Comparison of ENCODE assay signal across 22 mouse cellular contexts in genomic region chr13:19293041-19293440, GRCm38 (mm10).
DNase-seq lines count a peak whose midpoint lies in the region; ATAC-seq and TF ChIP-seq lines count a peak whose summit lies in the region.
"Had no signal": no experiment of that assay in that cellular context is flagged by ENCODE, and none has a peak within 500 bp of the region (broad histone marks: within the 10 kb centered on the region; RNA-seq: fewer than 3 reads in every experiment).

No protein-coding gene starts in this region.

- no peak for TF ChIP-seq EP300 in MEL (IDR thresholded peaks at IDR 0.05; ENCODE audit: low read depth in 1 of 2, low read length in 2 of 2)

- no peak overlapping the region for H3K4me2 ChIP-seq in forebrain, embryonic 13.5 days
- H3K4me2 ChIP-seq: heart, embryonic 11.5 days; hindbrain, embryonic 15.5 days; limb, embryonic 12.5 days; liver, embryonic 12.5 days had no signal

- no peaks in the 10 kb centered on the region for H3K9me3 ChIP-seq in MEL (replicated peaks; ENCODE audit: insufficient read depth, low read length)
- no peaks in the 10 kb centered on the region for H3K9me3 ChIP-seq in forebrain, embryonic 13.5 days (replicated peaks)
- H3K9me3 ChIP-seq: hindbrain, embryonic 15.5 days; limb, embryonic 12.5 days; liver, embryonic 12.5 days had no signal

- H3K27me3 ChIP-seq in MEL (ENCODE audit: control insufficient read depth in 1 of 2, insufficient read depth in 2 of 2, low read length in 2 of 2), result no peaks in the 10 kb centered on the region
- H3K27me3 ChIP-seq in forebrain, embryonic 13.5 days, result no peaks in the 10 kb centered on the region
- H3K27me3 ChIP-seq: hindbrain, embryonic 15.5 days; limb, embryonic 12.5 days; liver, embryonic 12.5 days had no signal

- H3K9ac ChIP-seq in MEL (ENCODE audit: control insufficient read depth, low read depth, low read length, poor library complexity, severe bottlenecking), result no peak overlapping the region
- no peak overlapping the region for H3K9ac ChIP-seq in forebrain, embryonic 13.5 days
- H3K9ac ChIP-seq: hindbrain, embryonic 15.5 days; limb, embryonic 12.5 days; liver, embryonic 12.5 days had no signal

- peak; percentile 19 for TF ChIP-seq RAD21 in MEL (IDR thresholded peaks at IDR 0.05; ENCODE audit: low read depth, low read length)

- H3K27ac ChIP-seq in MEL (ENCODE audit: control insufficient read depth, low read depth, low read length), result no peak overlapping the region
- H3K27ac ChIP-seq in forebrain, embryonic 13.5 days, result no peak overlapping the region
- H3K27ac ChIP-seq: hindbrain, embryonic 15.5 days; limb, embryonic 12.5 days; liver, embryonic 12.5 days had no signal

- peak; percentile 2 for DNase-seq in embryo, embryonic 11 days
- no peak for DNase-seq in embryo, embryonic 9.5 days (ENCODE audit: extremely low spot score)
- peak; percentile 34 for DNase-seq in MEL (ENCODE audit: low read depth, low spot score)
- DNase-seq in c-Kit-positive CD71-negative TER-119-negative erythroid progenitor cells, embryonic 14.5 days (ENCODE audit: low read depth), result peak; percentile 34
- DNase-seq in retina, postnatal 1 day, result peak; percentile 2
- DNase-seq in layer of hippocampus, postnatal 25 days (ENCODE audit: extremely low spot score in 1 of 2, low spot score in 1 of 2), result no peak
- no peak for DNase-seq in right cerebral cortex, postnatal 10 days (ENCODE audit: low spot score in 2 of 2)
- DNase-seq: adrenal gland, postnatal 14 days; cerebellum, adult 2 months; kidney, adult 8-10 months; kidney, postnatal 14 days; lung, adult 18-20 months; lung, postnatal 14 days; midbrain, embryonic 14.5 days; right cerebral cortex, postnatal 4 days; thymus, postnatal 14 days had no signal

- H3K36me3 ChIP-seq in MEL (ENCODE audit: control insufficient read depth in 1 of 2, insufficient read depth in 2 of 2, low read length in 2 of 2), result no peaks in the 10 kb centered on the region
- no peaks in the 10 kb centered on the region for H3K36me3 ChIP-seq in forebrain, embryonic 13.5 days (ENCODE audit: poor library complexity, severe bottlenecking)
- H3K36me3 ChIP-seq: hindbrain, embryonic 15.5 days; limb, embryonic 12.5 days; liver, embryonic 12.5 days had no signal

- 53% methylated on average over 2 of the region's 2 CpGs for WGBS in forebrain, embryonic 13.5 days

- ATAC-seq in forebrain, embryonic 13.5 days, result no peak
- ATAC-seq: activated CD4-positive, CD25-positive, alpha-beta regulatory T cell, adult 4 months; liver, embryonic 12.5 days had no signal

- peak in 2 of 3 experiments; percentile 32 to 38; a peak in 4 of 6 replicates for TF ChIP-seq CTCF in MEL (IDR thresholded peaks at IDR 0.05 in 2 of 3, conservative IDR thresholded peaks at IDR 0.05 in 1 of 3; ENCODE audit: control insufficient read depth in 1 of 3, insufficient read depth in 1 of 3, low read depth in 2 of 3, low read length in 3 of 3, poor library complexity in 1 of 3, severe bottlenecking in 1 of 3)

- no peak for TF ChIP-seq POLR2A in MEL (IDR thresholded peaks at IDR 0.05; ENCODE audit: control insufficient read depth in 1 of 2, insufficient read depth in 1 of 2, low read depth in 1 of 2, low read length in 2 of 2, poor library complexity in 1 of 2)

- H3K79me2 ChIP-seq in MEL (ENCODE audit: control insufficient read depth, insufficient read depth, low read length, poor library complexity), result no peaks in the 10 kb centered on the region

- no peaks in the 10 kb centered on the region for H3K4me1 ChIP-seq in MEL (ENCODE audit: control insufficient read depth in 1 of 2, insufficient read depth in 2 of 2, low read length in 2 of 2)
- H3K4me1 ChIP-seq in forebrain, embryonic 13.5 days, result no peaks in the 10 kb centered on the region
- H3K4me1 ChIP-seq: hindbrain, embryonic 15.5 days; limb, embryonic 12.5 days; liver, embryonic 12.5 days had no signal

- no peak overlapping the region for H3K4me3 ChIP-seq in MEL (ENCODE audit: control insufficient read depth in 1 of 2, insufficient read depth in 1 of 2, low read depth in 2 of 2, low read length in 2 of 2)
- no peak overlapping the region for H3K4me3 ChIP-seq in forebrain, embryonic 13.5 days
- H3K4me3 ChIP-seq: hindbrain, embryonic 15.5 days; limb, embryonic 12.5 days; liver, embryonic 12.5 days had no signal

TF ChIP-seq in MEL, 35 proteins besides CTCF, POLR2A, EP300 and RAD21:
- TF ChIP-seq CHD2 (IDR thresholded peaks at IDR 0.05; ENCODE audit: low read length) (no peak), SMC3 (IDR thresholded peaks at IDR 0.05; ENCODE audit: low read depth, low read length) (peak; percentile 49)

Comparison
In these comparisons a context has a peak if more than half of its experiments do, and no peak if none do; other contexts are left out.
1. DNase-seq: peak in embryo, embryonic 11 days (single experiment), MEL (single experiment), c-Kit-positive CD71-negative TER-119-negative erythroid progenitor cells, embryonic 14.5 days (single experiment) and retina, postnatal 1 day (single experiment); none in embryo, embryonic 9.5 days (single experiment), layer of hippocampus, postnatal 25 days (0 of 2) and right cerebral cortex, postnatal 10 days (0 of 2).